Mouse (Mus musculus) CH12.LX (cell line): ENCODE measurements at regions not wholly inside any gene's neighbourhood (a gene's known extent, or its start where the extent isn't known, plus 50 kb on each side); places are given as distances from the start of the nearest gene placed in this dataset.
A peak's percentile ranks its signal among the peaks of the same experiment; 100 is the strongest.

Experiments
- DNase-seq: peaks from one replicate; pipeline ENCODE4 v3.0.0-alpha.2; 2013; ENCODE audit errors: extremely low read depth
- H3K27ac ChIP-seq: 2 replicates; pipeline ENCODE4 v1.5.1; 2012; ENCODE audit warnings: low read depth, mild to moderate bottlenecking, control low read depth, moderate library complexity; ENCODE audit not compliant: insufficient read depth
- H3K27me3 ChIP-seq: replicated peaks from 2 replicates; pipeline ENCODE3; 2012; ENCODE audit warnings: inconsistent platforms
- H3K36me3 ChIP-seq, 2 experiments: replicated peaks in 1 of 2; 2 replicates each; pipeline versions ENCODE3 to v1.6.1; 2012; ENCODE audit warnings: inconsistent platforms in 1 of 2, low read length in 1 of 2, mild to moderate bottlenecking in 1 of 2, mixed read lengths in 1 of 2, moderate library complexity in 1 of 2; ENCODE audit not compliant: control insufficient read depth in 1 of 2, insufficient read depth in 1 of 2
- H3K4me1 ChIP-seq, 2 experiments: 2 replicates each; pipeline ENCODE4 v1.6.1; 2012; ENCODE audit warnings: inconsistent platforms in 1 of 2, moderate library complexity in 1 of 2; ENCODE audit not compliant: insufficient read depth in 2 of 2, control insufficient read depth in 1 of 2
- H3K4me2 ChIP-seq: 2 replicates; pipeline ENCODE4 v1.6.1; 2012; ENCODE audit warnings: low read depth, mild to moderate bottlenecking, control low read depth; ENCODE audit not compliant: poor library complexity, insufficient read depth, severe bottlenecking
- H3K4me3 ChIP-seq, 3 experiments: fragments of 150-350 bp in 1 of 3; sonication (generic) in 1 of 3; replicated peaks in 1 of 3; 2 replicates each; pipeline versions ENCODE3 to v1.5.1; 2011 to 2012; ENCODE audit warnings: low read depth in 2 of 3, low read length in 2 of 3, mild to moderate bottlenecking in 2 of 3, moderate library complexity in 2 of 3, control low read depth in 1 of 3, improper control_type of control experiment in 1 of 3, inconsistent platforms in 1 of 3, mixed read lengths in 1 of 3; ENCODE audit not compliant: poor library complexity in 1 of 3
- H3K79me2 ChIP-seq: replicated peaks from 2 replicates; pipeline ENCODE4 v1.6.1; 2012; ENCODE audit warnings: mild to moderate bottlenecking, moderate library complexity; ENCODE audit not compliant: control insufficient read depth, poor library complexity, insufficient read depth, severe bottlenecking; ENCODE audit errors: extremely low read depth
- H3K9ac ChIP-seq: 2 replicates; pipeline ENCODE4 v1.6.1; 2012; ENCODE audit warnings: low read depth, mild to moderate bottlenecking, control low read depth, moderate library complexity; ENCODE audit not compliant: insufficient read depth
- H3K9me3 ChIP-seq: replicated peaks from 2 replicates; pipeline ENCODE3; 2012; ENCODE audit warnings: low read length, inconsistent platforms, mixed read lengths
- BHLHE40 ChIP-seq: IDR thresholded peaks from 2 replicates; pipeline ENCODE4 v1.6.1; 2011; ENCODE audit warnings: mild to moderate bottlenecking, low read depth, low read length, improper control_type of control experiment
- CHD2 ChIP-seq: IDR thresholded peaks from 2 replicates; pipeline ENCODE4 v1.6.1; 2011; ENCODE audit warnings: low read length, improper control_type of control experiment
- CTCF ChIP-seq, 2 experiments: IDR thresholded peaks in 1 of 2; conservative IDR thresholded peaks in 1 of 2; 2 replicates each; pipeline ENCODE4 v1.5.1; 2011 to 2012; ENCODE audit warnings: low read depth in 2 of 2, low read length in 2 of 2, improper control_type of control experiment in 1 of 2, inconsistent platforms in 1 of 2, mild to moderate bottlenecking in 1 of 2, moderate library complexity in 1 of 2
- EP300 ChIP-seq: IDR thresholded peaks from 2 replicates; pipeline ENCODE4 v1.6.1; 2011; ENCODE audit warnings: low read length, improper control_type of control experiment
- GABPA ChIP-seq: IDR thresholded peaks from 2 replicates; pipeline ENCODE4 v1.6.1; 2012; ENCODE audit warnings: low read depth, low read length, improper control_type of control experiment, inconsistent platforms; ENCODE audit not compliant: insufficient replicate concordance
- HCFC1 ChIP-seq: IDR thresholded peaks from 2 replicates; pipeline ENCODE4 v1.6.1; 2012; ENCODE audit warnings: low read depth, mild to moderate bottlenecking, inconsistent platforms, low read length, improper control_type of control experiment
- IRF4 ChIP-seq: IDR thresholded peaks from 2 replicates; pipeline ENCODE4 v1.6.1; 2014; ENCODE audit warnings: low read depth, mild to moderate bottlenecking, inconsistent platforms, low read length, improper control_type of control experiment
- KAT2A ChIP-seq: IDR thresholded peaks from 2 replicates; pipeline ENCODE4 v1.6.1; 2012; ENCODE audit warnings: low read length, improper control_type of control experiment, inconsistent platforms; ENCODE audit not compliant: insufficient replicate concordance
- MAFK ChIP-seq: IDR thresholded peaks from 2 replicates; pipeline ENCODE4 v1.6.1; 2011; ENCODE audit warnings: low read length, improper control_type of control experiment; ENCODE audit not compliant: insufficient replicate concordance
- MAZ ChIP-seq: IDR thresholded peaks from 2 replicates; pipeline ENCODE4 v1.6.1; 2012; ENCODE audit warnings: low read depth, mild to moderate bottlenecking, inconsistent platforms, low read length, improper control_type of control experiment, moderate library complexity
- NELFE ChIP-seq: IDR thresholded peaks from 2 replicates; pipeline ENCODE4 v1.6.1; 2011; ENCODE audit warnings: low read depth, low read length, improper control_type of control experiment
- POLR2A ChIP-seq: IDR thresholded peaks from 2 replicates; pipeline ENCODE4 v1.6.1; 2011; ENCODE audit warnings: low read depth, mild to moderate bottlenecking, improper control_type of control experiment, low read length
- POLR2AphosphoS2 ChIP-seq: IDR thresholded peaks from 2 replicates; pipeline ENCODE4 v1.6.1; 2011; ENCODE audit warnings: low read depth, low read length, improper control_type of control experiment
- RAD21 ChIP-seq: IDR thresholded peaks from 2 replicates; pipeline ENCODE4 v1.6.1; 2011; ENCODE audit warnings: low read depth, mild to moderate bottlenecking, low read length, improper control_type of control experiment, moderate library complexity
- SMC3 ChIP-seq: IDR thresholded peaks from 2 replicates; pipeline ENCODE4 v1.6.1; 2011; ENCODE audit warnings: low read depth, low read length, improper control_type of control experiment
- TCF12 ChIP-seq: IDR thresholded peaks from 2 replicates; pipeline ENCODE4 v1.6.1; 2014; ENCODE audit warnings: low read depth, mild to moderate bottlenecking, inconsistent platforms, low read length, improper control_type of control experiment
- ZNF384 ChIP-seq: IDR thresholded peaks from 2 replicates; pipeline ENCODE4 v1.6.1; 2012; ENCODE audit warnings: low read depth, low read length, improper control_type of control experiment, inconsistent platforms
- dilution Hi-C: fragments of 300-500 bp; cut with MboI; formaldehyde crosslinking; loops from 2 replicates; pipeline ENCODE4 v1.14.3; 2020; ENCODE audit warnings: low sequenced_read_pairs; ENCODE audit not compliant: extremely low pct_unique_long_range_greater_than_20kb, extremely low pct_ligation_motif_present
- in situ Hi-C: fragments of 300-500 bp; cut with MboI; formaldehyde crosslinking; loops from 3 replicates; pipeline ENCODE4 v1.14.3; 2019; ENCODE audit warnings: low sequenced_read_pairs, low pct_ligation_motif_present, low pct_unique_long_range_greater_than_20kb, mixed read lengths

- TF ChIP-seq TCF12 (peak; percentile 67), BHLHE40 (peak; percentile 92), IRF4 (peak; percentile 90), HCFC1 (peak; percentile 67), MAFK (no peak), POLR2A (peak; percentile 78), EP300 (peak; percentile 78), POLR2AphosphoS2 (0 out of 2 replicates have a peak, but pooled peaks have one; percentile 33), KAT2A (no peak), MAZ (no peak), CTCF (conservative IDR thresholded peaks at IDR 0.05 in 1 of 2, IDR thresholded peaks at IDR 0.05 in 1 of 2; ENCODE audit: low read depth in 2 of 2, low read length in 2 of 2) (no peak)
Observed at GRCm38 (mm10) chr14:120762733-120763132, 148.3 kb upstream of the Ipo5 start (continued).

- no peak overlapping the region for H3K9ac ChIP-seq
- no peak for DNase-seq
- dilution Hi-C loops, result no loop called here
- no peak for TF ChIP-seq RAD21
- no peak for TF ChIP-seq SMC3
- no peak for TF ChIP-seq KAT2A
- no peak for TF ChIP-seq NELFE
- no peak for TF ChIP-seq MAFK
- no peak for TF ChIP-seq TCF12
- no peak for TF ChIP-seq EP300
- TF ChIP-seq BHLHE40, result no peak
- no peak for TF ChIP-seq GABPA
- TF ChIP-seq CTCF (conservative IDR thresholded peaks at IDR 0.05 in 1 of 2, IDR thresholded peaks at IDR 0.05 in 1 of 2; ENCODE audit: low read depth in 2 of 2, low read length in 2 of 2), result no peak
- TF ChIP-seq POLR2AphosphoS2, result no peak
- TF ChIP-seq CHD2, result no peak
- TF ChIP-seq, all 38 proteins: peak for 0
- in situ Hi-C loops, result no loop called here
- Histone ChIP-seq H3K4me3 (no peak overlapping the region), H3K27me3 (no peaks in the 10 kb centered on the region), H3K79me2 (no peaks in the 10 kb centered on the region), H3K4me1 (peaks cover 6 to 22% of the 10 kb centered on the region in 2 experiments), H3K4me2 (no peak overlapping the region), H3K36me3 (no peaks in the 10 kb centered on the region), H3K9me3 (peaks cover 4% of the 10 kb centered on the region), H3K27ac (no peak overlapping the region)
Observed at GRCm38 (mm10) chr14:120763796-120764195, 147.2 kb upstream of the Ipo5 start.

GRCm38 (mm10) chr14:120764386-120764785 is 146.6 kb upstream of the Ipo5 start:
- H3K4me2 ChIP-seq, result no peak overlapping the region
- dilution Hi-C loops, result no loop called here
- H3K9me3 ChIP-seq, result peaks cover 4% of the 10 kb centered on the region
- no peak overlapping the region for H3K27ac ChIP-seq
- peaks cover 6 to 22% of the 10 kb centered on the region in 2 experiments for H3K4me1 ChIP-seq
- TF ChIP-seq ZNF384 (no peak), CTCF (conservative IDR thresholded peaks at IDR 0.05 in 1 of 2, IDR thresholded peaks at IDR 0.05 in 1 of 2; ENCODE audit: low read depth in 2 of 2, low read length in 2 of 2) (peak in 1 of 2 experiments; percentile 17; a peak in 1 of 4 replicates), RAD21 (peak; percentile 17)
- no peaks in the 10 kb centered on the region for H3K27me3 ChIP-seq
- no peaks in the 10 kb centered on the region for H3K36me3 ChIP-seq
- DNase-seq, result no peak
- H3K9ac ChIP-seq, result no peak overlapping the region
- H3K79me2 ChIP-seq, result no peaks in the 10 kb centered on the region
- H3K4me3 ChIP-seq, result no peak overlapping the region
- in situ Hi-C loops, result no loop called here
